Mouse (Mus musculus): ENCODE measurements around the gene Spx.

Gene Spx

GRCm38 (mm10) chr6:142412906-142413491 is at the start of gene Spx:
Spx (plus strand) TSS chr6:142413441.
- no peak for DNase-seq (ENCODE audit: low read depth, low spot score)

DNA sequence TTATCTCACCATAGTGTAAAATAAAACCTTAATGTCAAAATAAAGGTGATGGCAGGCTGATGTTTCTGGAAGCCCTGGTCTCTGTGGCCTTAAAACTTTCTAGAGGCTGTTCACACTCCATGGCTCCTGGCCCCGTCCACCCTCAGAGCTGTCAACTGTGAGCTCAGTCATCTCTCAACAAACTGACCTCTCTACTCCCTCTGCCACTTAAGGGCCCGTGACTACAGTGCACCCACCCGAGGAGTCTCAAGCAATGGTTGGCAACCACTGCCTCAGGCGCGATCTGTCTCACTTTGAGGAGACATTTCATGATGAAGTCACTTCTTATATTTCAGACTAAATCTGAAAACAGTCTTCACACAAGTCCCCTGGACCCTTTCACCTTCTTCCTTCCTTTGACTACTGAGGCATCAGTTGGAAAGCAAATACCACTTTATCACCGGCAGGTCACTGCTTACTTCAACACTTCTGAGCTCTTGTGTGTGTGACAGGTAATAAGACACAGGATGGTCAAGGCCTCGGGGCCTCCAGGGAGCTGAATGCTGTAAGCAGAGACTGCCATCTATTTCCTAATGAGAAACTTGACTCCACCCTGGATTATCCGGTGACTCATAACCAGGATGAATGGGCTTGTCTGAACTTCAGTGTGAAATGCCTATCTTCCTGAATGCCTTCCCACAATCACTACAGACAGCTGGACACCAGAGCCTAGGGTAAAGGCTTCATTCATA is 47.3 kb upstream of the Spx start:
- DNase-seq (ENCODE audit: low read depth, low spot score) = no peak

- no peak for DNase-seq (ENCODE audit: low read depth, low spot score)
Observed at GRCm38 (mm10) chr6:142366473-142367018, 46.7 kb upstream of the Spx start.

DNA sequence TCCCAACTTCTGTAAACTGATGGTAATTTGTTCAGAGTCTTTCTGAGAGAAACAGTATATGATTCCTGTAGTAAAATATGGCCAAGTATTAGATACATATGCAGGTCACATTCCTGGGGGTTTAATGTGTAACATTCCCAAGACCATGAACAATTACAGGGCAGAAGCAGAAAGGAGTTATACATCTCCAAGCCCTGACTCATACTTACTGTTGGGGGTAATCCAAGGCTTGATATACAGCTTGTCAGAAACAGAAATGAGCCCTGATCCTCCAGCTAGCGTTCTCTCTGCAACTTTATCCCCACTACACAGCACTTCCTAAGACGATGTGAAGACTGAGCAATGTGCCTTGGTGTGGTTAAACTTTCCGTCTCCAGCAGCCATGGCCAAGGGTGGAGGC is 45.7 kb upstream of the Spx start:
- no peak for DNase-seq (ENCODE audit: low read depth, low spot score)

DNA sequence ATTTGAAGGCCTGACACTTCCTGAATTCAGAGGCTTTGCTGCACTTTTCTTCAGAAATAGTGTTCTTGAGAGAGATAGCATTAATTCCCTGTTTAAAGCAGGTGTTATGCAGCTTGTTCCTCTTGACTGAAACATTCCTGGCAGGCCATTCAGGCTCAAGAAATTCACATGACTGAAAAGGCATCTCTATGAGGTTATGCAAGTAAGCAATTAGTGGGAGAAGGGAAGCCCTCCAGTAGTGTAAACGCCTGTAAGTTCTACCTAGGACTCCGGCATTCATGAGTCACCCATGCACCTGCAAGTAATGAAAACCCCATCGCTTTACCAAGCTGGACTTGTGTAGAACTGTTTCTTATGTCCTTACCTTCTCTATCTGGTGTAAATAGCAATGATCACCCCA is 43.7 kb upstream of the Spx start:
- no peak for DNase-seq (ENCODE audit: low read depth, low spot score)

DNA sequence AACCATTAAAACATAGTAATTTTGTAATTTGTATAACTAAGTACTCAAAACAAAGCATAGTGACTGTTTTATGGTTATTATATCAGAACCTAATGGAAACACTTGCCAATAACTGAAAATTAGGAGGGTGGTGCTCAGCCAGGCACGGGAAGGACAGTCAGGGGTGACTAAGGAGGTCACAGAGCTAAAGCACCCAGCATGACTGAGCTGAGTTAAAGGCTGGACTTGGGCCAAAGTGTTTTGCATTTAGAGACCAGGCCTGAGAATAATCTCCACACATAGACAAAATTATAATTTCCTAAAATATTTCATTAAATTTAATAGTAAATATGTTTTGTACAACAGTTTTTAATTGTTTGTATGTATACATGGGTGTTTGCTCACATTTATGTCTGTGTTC is 36.2 kb upstream of the Spx start:
- no peak for DNase-seq (ENCODE audit: low read depth, low spot score)

- no peak for DNase-seq (ENCODE audit: low read depth, low spot score)
Observed at GRCm38 (mm10) chr6:142378576-142379330, 34.5 kb upstream of the Spx start.

DNA sequence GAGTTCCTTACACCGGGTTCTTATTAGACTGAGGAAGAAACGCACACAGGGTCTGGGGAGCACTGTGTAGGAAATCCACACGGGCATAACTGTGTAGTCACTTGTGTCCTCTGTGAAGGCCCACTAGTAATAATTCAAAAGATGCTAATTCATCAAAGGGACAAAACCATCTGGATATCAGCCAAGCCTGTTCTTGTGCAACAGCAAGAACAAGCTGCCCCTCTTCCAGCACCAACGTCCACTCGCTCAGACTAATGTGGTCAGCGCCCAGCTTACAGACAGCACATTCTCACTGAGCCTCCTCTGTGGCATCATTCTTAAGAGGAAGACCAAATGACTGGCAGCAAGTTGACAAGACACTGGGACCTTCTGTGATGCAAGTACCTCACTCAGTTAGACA is 33.3 kb upstream of the Spx start:
- DNase-seq (ENCODE audit: low read depth, low spot score) = no peak

DNA sequence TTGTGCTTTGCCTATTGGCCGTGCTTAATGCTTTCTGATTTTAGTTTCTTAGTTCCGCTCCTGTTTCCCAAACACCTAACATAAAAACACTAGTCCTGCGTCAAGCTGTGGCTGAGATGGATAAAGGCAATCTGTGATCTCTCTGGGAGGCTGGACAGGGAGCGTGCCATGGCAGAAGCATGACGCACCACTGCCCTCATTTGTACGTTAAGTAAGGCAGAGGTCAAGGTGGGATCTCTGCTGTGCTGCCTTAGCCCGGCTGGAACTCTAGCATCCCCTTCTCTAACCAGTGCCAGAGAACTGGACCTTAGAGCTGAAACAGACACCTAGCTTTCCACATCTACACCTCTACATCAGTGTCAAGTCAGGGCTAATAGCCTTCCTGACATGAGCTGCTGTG is 31.6 kb upstream of the Spx start:
- DNase-seq (ENCODE audit: low read depth, low spot score) = no peak

GRCm38 (mm10) chr6:142384521-142384920 is 28.7 kb upstream of the Spx start:
- DNase-seq (ENCODE audit: low read depth, low spot score) = no peak

- no peak for DNase-seq (ENCODE audit: low read depth, low spot score)
Observed at GRCm38 (mm10) chr6:142386285-142387010, 26.8 kb upstream of the Spx start.

DNA sequence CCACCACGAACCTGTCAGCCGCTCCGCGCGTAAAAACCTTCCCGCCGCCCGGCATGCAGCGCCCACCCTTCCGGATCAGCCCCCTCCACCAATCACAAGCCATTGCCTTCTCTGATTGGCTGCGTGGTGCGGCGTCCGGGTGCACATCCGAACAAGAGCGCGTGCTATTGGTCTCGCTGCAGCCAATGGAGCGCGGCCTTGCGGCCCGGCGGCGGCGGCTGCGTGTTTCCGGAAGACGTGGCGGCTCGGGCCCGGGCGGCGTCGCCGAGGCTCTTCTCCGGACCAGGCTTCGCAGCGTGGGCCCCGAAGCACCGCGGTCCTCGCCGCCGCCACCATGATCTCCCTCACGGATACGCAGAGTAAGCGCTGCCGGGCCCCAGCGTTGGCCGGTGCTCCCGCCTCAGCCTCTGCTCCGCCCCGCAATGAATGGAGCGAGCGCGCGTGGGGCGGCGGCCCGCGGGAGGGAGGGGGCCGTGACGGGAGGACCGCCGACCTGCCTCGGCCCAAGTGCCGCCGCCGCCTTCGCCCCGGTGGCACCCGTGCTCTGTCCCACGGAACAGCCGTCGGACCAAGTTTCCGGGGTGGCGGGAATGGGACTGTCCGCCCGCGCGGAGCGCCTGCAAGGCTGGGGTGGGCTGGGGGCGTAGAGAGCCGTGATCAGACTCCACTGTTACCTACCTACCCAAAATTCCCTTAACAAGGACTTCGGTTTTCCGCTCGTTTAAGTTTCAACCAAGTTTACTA is 26.1 kb upstream of the Spx start, which contains the start of the genes Recql and Golt1b:
Recql (minus strand) TSS at position 77 of the 744 bp plus-strand sequence.
Golt1b (plus strand) TSS at position 211 of the 744 bp plus-strand sequence.
- peak; percentile 96 for DNase-seq (ENCODE audit: low read depth, low spot score)

DNA sequence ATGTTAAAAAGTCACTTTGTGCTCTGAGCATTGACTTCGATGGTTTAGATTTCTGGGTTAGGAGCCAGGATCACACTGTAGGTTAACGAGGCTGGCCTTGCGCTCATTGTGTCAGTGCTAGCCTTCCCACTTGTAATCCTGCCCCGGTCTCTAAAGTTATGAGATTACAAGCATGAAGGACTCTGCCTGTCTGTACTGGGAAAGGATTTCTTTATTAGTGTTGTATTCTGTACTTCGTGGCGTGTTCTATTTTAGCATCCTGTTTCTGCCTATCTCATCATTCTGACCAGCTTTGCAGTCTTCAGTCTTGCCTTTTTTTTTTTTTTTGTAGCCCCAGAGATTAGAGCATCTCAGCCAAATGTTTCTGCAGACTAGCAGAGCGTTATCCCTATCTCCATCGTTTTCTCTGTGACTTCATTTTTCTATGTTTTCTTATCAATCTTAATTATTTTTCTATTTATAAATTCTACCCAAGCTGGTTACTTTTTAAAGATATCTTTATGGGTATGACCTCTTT is 25.4 kb upstream of the Spx start:
- no peak for DNase-seq (ENCODE audit: low read depth, low spot score)

GRCm38 (mm10) chr6:142389101-142389500 is 24.1 kb upstream of the Spx start:
- no peak for DNase-seq (ENCODE audit: low read depth, low spot score)

DNA sequence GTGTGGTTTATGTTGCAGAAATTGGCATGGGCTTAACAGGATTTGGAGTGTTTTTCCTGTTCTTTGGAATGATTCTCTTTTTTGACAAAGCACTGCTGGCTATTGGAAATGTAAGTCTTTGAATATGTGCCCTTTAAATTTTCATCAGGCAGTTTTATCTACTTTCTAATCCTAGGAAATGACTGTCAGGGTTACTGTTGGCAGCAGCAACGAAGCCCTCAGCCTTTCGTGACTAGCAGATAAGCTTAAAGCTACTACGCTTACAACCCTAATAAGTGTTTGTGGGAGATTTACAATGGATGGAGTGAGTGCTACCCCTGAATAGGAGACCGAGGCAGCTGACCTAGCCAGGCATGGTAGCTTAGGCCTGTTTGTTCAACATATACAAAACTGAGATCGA is 20.9 kb upstream of the Spx start:
- no peak for DNase-seq (ENCODE audit: low read depth, low spot score)

GRCm38 (mm10) chr6:142394669-142395068 is 18.6 kb upstream of the Spx start:
- peak; percentile 15 for DNase-seq (ENCODE audit: low read depth, low spot score)

- peak; percentile 24 for DNase-seq (ENCODE audit: low read depth, low spot score)
Observed at GRCm38 (mm10) chr6:142395756-142396155, 17.5 kb upstream of the Spx start.

GRCm38 (mm10) chr6:142411140-142411539 is 2.1 kb upstream of the Spx start:
- DNase-seq (ENCODE audit: low read depth, low spot score) = no peak

DNA sequence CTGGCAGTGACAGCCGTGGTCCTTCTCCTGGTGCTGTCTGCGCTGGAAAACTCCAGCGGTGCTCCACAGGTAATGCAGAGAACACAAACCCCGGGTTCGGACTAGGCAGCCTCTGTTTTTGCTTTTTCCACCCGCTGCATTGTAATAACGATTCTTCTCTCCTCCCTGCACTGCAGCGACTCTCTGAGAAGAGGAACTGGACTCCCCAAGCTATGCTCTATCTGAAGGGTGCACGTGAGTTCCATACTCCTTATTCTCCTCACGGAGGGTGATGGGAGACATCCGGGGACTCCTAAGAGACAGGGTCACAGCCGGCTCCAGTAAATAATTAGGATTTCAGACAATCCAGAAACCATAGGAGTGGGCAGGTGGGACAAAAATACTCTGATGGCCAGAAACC is 604 bp downstream of the Spx start:
- no peak for DNase-seq (ENCODE audit: low read depth, low spot score)

GRCm38 (mm10) chr6:142414597-142414996 is 1.4 kb downstream of the Spx start:
- DNase-seq (ENCODE audit: low read depth, low spot score) = no peak

- no peak for DNase-seq (ENCODE audit: low read depth, low spot score)
Observed at GRCm38 (mm10) chr6:142424976-142425375, 11.7 kb downstream of the Spx start.

Data from telencephalon, adult 2 months (tissue).